Mouse (Mus musculus) midbrain, embryonic 11.5 days (tissue): ENCODE measurements around the gene Ccdc73. TPM values are rescaled to one million over a fixed set of nuclear protein-coding genes. Genes with fewer than 3 reads are reported as not detected.
"Not testable (repeated sequence)": the region's sequence is repeated elsewhere in the genome, so short reads cannot be mapped to it uniquely, and the experiment has no call there.

Experiments
- ATAC-seq: fragments of 200-750 bp; cut with Nextera tagmentation; 2 replicates; pipeline ENCODE4 v1.8.0; 2017; ENCODE audit warnings: moderate TSS enrichment, moderate library complexity; ENCODE audit not compliant: low FRiP score
- DNase-seq: peaks from one replicate; pipeline ENCODE4 v3.0.0; 2015; ENCODE audit warnings: low spot score; ENCODE audit errors: missing footprints
- H3K27ac ChIP-seq: fragments of 300-500 bp; sonication (generic); 2 replicates; pipeline ENCODE4 v1.5.1; 2014; ENCODE audit warnings: low read depth, low read length
- H3K27me3 ChIP-seq: fragments of 300-500 bp; sonication (generic); 2 replicates; pipeline ENCODE4 v1.6.1; 2014; ENCODE audit warnings: mild to moderate bottlenecking, low read length, moderate library complexity, mixed read lengths; ENCODE audit not compliant: control insufficient read depth, insufficient read depth
- H3K36me3 ChIP-seq: fragments of 300-500 bp; sonication (generic); 2 replicates; pipeline ENCODE4 v1.6.1; 2014; ENCODE audit warnings: mild to moderate bottlenecking, low read length, moderate library complexity, mixed read lengths; ENCODE audit not compliant: control insufficient read depth, insufficient read depth
- H3K4me1 ChIP-seq: fragments of 300-500 bp; sonication (generic); 2 replicates; pipeline ENCODE4 v1.6.1; 2014; ENCODE audit warnings: low read length; ENCODE audit not compliant: control insufficient read depth, insufficient read depth
- H3K4me2 ChIP-seq: fragments of 300-500 bp; sonication (generic); 2 replicates; pipeline ENCODE4 v1.6.1; 2014; ENCODE audit warnings: mild to moderate bottlenecking, moderate library complexity
- H3K4me3 ChIP-seq: fragments of 300-500 bp; sonication (generic); 2 replicates; pipeline ENCODE4 v1.5.1; 2014; ENCODE audit warnings: low read depth, low read length
- H3K9ac ChIP-seq: fragments of 300-500 bp; sonication (generic); 2 replicates; pipeline ENCODE4 v1.6.1; 2014; ENCODE audit warnings: low read length
- H3K9me3 ChIP-seq: fragments of 300-500 bp; sonication (generic); 2 replicates; pipeline ENCODE4 v1.6.1; 2016; ENCODE audit warnings: low read length; ENCODE audit not compliant: control insufficient read depth
- WGBS: fragments of 180-500 bp; shearing (Covaris S2); extraction: QIAGEN DNeasy Blood & Tissue Kit; methylation state at CpG from one replicate; pipeline ENCODE4 v1.1.7; 2014; 5-methylcytosine and 5-hydroxymethylcytosine counted together
- polyA plus RNA-seq: library from polyadenylated mRNA; unstranded; fragments of >200 nt; fragmentation: Nextera tagmentation; extraction: Ambion mirVana; gene quantifications from 2 replicates; pipeline ENCODE4 v1.2.1, GENCODE M21; 2014

Ccdc73 gene
- polyA plus RNA-seq, 1 experiment from 2014 or later, result 6.2 TPM

DNA sequence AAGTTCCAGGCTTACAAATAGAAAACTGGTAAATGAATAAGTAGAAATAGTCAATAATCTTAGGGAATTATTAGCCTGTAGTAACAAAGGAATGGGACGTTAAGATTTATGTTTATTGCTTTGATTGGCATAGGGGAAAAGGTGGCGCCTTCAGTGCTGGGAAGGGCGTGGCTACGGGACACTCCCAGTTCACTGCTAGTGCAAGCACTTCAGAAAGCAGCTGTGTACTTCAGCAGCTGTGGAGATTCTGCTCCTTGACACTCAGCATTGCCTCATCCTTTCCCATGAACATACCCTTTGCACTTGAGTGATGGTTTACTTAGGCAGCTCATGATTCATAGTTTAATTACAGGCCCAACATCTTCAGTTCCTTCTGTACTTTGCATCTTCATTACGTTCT, 8.5 kb upstream of the Ccdc73 start:
- ATAC-seq (no peak), DNase-seq (peak; percentile 37)
- Histone ChIP-seq H3K4me3 (no peak overlapping the region), H3K36me3 (no peaks in the 10 kb centered on the region), H3K27ac (no peak overlapping the region), H3K9ac (no peak overlapping the region), H3K27me3 (no peaks in the 10 kb centered on the region), H3K4me1 (no peaks in the 10 kb centered on the region), H3K4me2 (no peak overlapping the region), H3K9me3 (no peaks in the 10 kb centered on the region)
- WGBS, result 87% methylated on average over 5 of the region's 5 CpGs

DNA sequence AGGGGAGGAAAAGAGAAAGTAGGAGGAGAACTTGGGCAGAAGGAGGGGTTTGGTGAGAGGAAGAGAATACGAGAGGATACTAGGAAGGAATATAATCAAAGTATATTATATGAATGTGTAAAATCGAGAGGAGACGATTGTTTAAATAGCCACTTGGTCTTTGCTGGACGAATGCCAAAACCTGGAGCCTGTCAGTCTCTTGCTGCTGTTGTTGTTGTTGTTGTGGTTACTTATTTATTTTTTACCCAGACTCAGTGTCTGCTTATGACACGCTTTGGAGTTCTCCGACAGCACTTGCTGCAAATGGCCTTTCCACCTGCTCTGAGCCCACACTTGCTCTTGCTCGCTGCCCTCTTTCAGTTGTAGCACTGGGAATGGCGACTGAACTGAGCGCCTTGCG, 7.2 kb upstream of the Ccdc73 start:
- no peaks in the 10 kb centered on the region for H3K36me3 ChIP-seq
- peak; percentile 23 for DNase-seq
- no peak for ATAC-seq
- H3K9me3 ChIP-seq, result no peaks in the 10 kb centered on the region
- no peaks in the 10 kb centered on the region for H3K27me3 ChIP-seq
- WGBS, result 90% methylated on average over 10 of the region's 10 CpGs
- no peak overlapping the region for H3K27ac ChIP-seq
- H3K4me3 ChIP-seq, result no peak overlapping the region
- no peaks in the 10 kb centered on the region for H3K4me1 ChIP-seq
- no peak overlapping the region for H3K9ac ChIP-seq
- H3K4me2 ChIP-seq, result no peak overlapping the region

DNA sequence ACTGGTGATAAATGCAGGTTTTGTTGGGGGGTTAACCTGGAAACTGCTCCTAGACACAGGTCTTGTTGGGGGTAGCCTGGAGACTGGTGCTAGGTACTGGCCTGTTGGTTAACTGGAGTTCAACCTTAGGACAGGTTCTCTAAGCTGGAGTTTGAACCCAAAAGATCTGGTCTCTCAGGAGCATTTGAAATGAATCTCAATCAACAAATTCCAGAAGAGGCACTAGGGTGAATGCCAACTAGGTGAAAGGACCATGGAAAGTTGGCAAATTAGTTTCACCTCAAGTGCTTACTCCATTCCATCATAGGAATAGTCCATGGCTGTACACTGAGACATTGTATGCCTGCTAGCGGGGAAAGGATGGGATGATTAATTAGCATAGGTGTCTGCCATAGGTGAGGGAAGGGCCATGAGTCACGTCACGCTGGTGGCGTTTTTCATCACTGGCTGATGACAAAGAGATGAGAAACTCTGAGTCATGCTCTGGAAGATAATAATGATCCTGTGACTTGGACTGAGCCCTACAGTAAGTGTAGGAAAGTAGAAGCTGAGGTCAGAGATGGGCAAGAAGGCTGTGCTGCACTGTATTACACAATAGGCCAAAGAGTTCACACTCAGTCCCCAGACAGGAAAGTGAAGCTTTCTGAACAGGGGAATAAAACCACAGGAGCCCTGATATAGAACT, 3.3 kb upstream of the Ccdc73 start:
- Histone ChIP-seq H3K4me2 (no peak overlapping the region), H3K27ac (no peak overlapping the region), H3K9ac (no peak overlapping the region), H3K4me3 (no peak overlapping the region), H3K4me1 (no peaks in the 10 kb centered on the region), H3K9me3 (no peaks in the 10 kb centered on the region), H3K27me3 (no peaks in the 10 kb centered on the region), H3K36me3 (no peaks in the 10 kb centered on the region)
- WGBS, result 90% methylated on average over 4 of the region's 4 CpGs
- no peak for ATAC-seq
- DNase-seq, result peak; percentile 33

DNA sequence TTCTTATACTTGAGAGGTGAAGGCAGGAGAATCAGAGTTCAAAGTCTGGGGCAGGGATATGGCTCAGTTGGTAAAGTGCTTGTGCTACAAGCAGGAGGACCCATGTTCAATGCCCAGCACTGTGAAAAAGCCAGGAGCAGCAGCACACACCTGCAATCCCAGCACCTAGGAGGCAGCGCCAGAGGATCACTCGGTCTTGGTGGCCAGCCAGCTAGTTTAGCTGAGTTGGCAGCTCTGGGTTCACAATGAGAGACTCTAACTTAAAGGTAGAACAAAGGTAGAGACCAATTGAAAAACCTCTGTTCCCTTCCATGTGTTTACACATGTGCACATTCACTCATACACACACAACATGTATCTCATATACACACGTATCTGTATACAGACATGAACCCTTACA, 1.5 kb downstream of the Ccdc73 start:
- Histone ChIP-seq H3K9ac (no peak overlapping the region), H3K36me3 (no peaks in the 10 kb centered on the region), H3K9me3 (no peaks in the 10 kb centered on the region), H3K4me1 (no peaks in the 10 kb centered on the region), H3K27me3 (no peaks in the 10 kb centered on the region), H3K27ac (no peak overlapping the region), H3K4me2 (no peak overlapping the region), H3K4me3 (no peak overlapping the region)
- WGBS, result 92% methylated on average over 3 of the region's 3 CpGs
- ATAC-seq (no peak), DNase-seq (peak; percentile 70)

DNA sequence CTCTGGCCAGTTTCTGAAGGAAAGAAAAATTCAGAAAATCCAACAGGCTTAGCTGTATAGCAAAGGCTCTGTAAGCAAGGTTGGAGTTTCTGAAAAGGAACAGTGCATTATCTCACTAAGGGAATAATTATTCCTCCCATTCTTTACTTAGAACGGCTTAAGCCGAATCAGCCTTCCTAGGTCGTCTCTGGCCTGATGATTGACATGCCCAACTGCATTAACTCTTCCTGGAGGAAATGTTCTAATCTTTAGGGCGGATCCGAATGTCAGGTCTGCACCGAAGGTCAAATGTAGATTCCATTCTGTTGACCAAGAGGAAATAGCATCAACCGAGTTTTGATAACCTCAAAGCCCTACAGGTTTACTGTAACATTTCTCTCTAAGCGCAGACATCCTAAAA, 11.2 kb downstream of the Ccdc73 start:
- H3K9me3 ChIP-seq, result no peaks in the 10 kb centered on the region; the same call in 1 of the 2 replicates

DNA sequence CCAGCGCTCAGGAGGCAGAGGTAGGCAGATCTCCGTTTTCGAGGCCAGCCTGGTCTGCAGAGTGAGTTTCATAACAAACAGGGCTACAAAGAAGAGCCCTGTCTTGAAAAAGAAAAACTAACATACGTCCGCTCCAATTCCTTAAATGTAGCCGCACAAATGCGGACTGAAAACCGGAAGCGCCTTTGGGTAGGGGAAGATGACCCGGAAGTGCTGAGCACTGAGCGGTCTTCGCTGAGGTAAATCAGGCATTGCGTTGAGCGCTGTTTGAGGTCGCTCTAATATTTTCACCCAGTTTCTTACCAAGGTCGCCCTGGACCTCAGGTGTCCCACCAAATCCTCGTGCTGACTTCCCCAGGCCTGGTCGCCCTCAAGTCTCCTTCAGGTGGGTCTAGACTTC, 18.5 kb downstream of the Ccdc73 start:
- H3K9me3 ChIP-seq, result no peaks in the 10 kb centered on the region
- H3K27ac ChIP-seq, result no peak overlapping the region
- H3K9ac ChIP-seq, result no peak overlapping the region
- WGBS, result 92% methylated on average over 18 of the region's 18 CpGs
- no peak overlapping the region for H3K4me3 ChIP-seq
- ATAC-seq (no peak), DNase-seq (no peak)
- H3K4me2 ChIP-seq, result no peak overlapping the region
- no peaks in the 10 kb centered on the region for H3K36me3 ChIP-seq
- no peaks in the 10 kb centered on the region for H3K4me1 ChIP-seq
- H3K27me3 ChIP-seq, result no peaks in the 10 kb centered on the region

More for the DNA sequence above, 11.2 kb downstream of the Ccdc73 start:
- Histone ChIP-seq H3K27ac (no peak overlapping the region), H3K4me2 (no peak overlapping the region), H3K4me3 (no peak overlapping the region), H3K9ac (no peak overlapping the region), H3K4me1 (no peaks in the 10 kb centered on the region), H3K27me3 (no peaks in the 10 kb centered on the region), H3K36me3 (no peaks in the 10 kb centered on the region)
- DNase-seq (no peak), ATAC-seq (no peak)
- 80% methylated on average over 8 of the region's 8 CpGs for WGBS

DNA sequence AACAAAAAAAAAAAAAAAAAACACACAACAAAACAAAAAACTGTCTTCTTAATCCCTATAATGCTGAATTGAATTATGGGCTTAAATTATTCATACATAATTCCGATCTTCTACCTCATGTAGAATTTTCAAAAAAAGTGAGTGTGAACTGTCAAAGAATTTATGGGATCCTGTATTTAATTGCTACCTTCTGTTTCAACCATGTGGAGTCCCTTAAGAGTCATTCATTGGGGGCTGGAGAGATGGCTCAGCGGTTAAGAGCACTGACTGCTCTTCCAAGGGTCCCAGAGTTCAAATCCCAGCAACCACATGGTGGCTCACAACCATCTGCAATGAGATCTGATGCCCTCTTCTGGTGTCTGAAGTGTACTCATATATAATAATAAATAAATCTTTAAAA, 19.7 kb downstream of the Ccdc73 start:
- H3K4me2 ChIP-seq, H3K9me3 ChIP-seq, ATAC-seq, H3K27me3 ChIP-seq, H3K27ac ChIP-seq, H3K36me3 ChIP-seq, H3K4me1 ChIP-seq, H3K9ac ChIP-seq, DNase-seq, H3K4me3 ChIP-seq: not testable (repeated sequence)
- 63% methylated on average over 2 of the region's 2 CpGs for WGBS

DNA sequence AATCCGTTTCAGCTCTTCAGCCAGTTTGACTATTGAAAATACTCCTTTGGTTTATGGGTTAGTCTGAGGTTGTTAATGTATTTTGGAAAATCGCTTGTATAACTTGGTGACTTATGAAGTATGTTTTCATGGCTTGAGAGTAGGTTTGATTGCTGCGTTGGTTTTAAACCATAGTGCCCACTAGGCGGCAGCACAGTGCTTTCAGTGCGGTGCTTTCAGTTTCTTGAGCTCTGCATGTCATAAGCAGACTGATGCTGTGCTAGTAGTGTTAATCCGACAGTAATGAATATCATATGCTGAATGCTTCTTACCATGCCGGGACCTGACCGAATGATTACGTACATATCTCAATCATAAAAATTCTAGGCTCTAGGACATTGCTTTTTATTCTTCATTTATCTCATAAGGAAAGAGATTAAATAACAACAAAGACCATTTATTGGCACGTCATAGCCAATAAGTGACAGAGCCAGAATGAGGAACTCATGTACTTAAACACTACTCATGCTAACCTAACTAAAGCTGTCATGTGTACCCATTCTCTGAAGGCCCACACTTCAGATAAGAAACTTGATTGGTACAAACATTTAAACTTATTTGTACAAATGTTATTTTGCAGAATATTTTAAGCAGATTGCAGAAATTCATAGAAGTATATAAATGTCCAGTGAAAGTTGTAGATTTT, 20.4 kb downstream of the Ccdc73 start:
- Histone ChIP-seq H3K36me3 (no peaks in the 10 kb centered on the region), H3K9me3 (no peaks in the 10 kb centered on the region), H3K4me2 (no peak overlapping the region), H3K9ac (no peak overlapping the region), H3K27me3 (no peaks in the 10 kb centered on the region), H3K27ac (no peak overlapping the region), H3K4me1 (no peaks in the 10 kb centered on the region), H3K4me3 (no peak overlapping the region)
- DNase-seq (peak; percentile 96), ATAC-seq (peak; percentile 44; the same call in 1 of the 2 replicates)
- WGBS, result 26% methylated on average over 10 of the region's 10 CpGs

DNA sequence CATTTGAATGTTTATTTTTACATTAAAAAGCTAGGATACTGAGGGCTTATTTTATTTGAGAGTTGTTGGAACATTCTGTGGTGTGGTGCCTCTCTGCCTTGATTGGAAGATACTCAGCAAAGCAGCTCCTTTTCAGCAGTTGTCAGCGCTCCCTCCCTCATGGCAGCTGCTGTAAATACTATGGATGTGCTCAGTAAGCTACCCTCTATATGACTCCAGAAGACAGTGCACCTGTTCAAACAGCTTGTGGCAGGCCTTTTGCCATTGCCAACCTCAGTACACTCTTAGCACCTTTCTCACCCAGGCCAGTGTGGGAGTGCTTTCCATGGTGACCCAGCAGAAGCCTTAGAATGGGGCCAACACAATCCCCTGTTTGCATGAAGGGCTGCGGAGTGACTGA, 32.4 kb downstream of the Ccdc73 start:
- Histone ChIP-seq H3K4me2 (no peak overlapping the region), H3K27me3 (no peaks in the 10 kb centered on the region), H3K4me3 (no peak overlapping the region), H3K4me1 (no peaks in the 10 kb centered on the region), H3K9ac (no peak overlapping the region), H3K27ac (no peak overlapping the region), H3K36me3 (no peaks in the 10 kb centered on the region), H3K9me3 (no peaks in the 10 kb centered on the region)
- WGBS, result 87% methylated on average over 2 of the region's 2 CpGs
- no peak for DNase-seq
- ATAC-seq, result no peak
